Mouse (Mus musculus) gastrocnemius, postnatal 4 days (tissue): ENCODE measurements around the gene Ddx24. TPM values are rescaled to one million over a fixed set of nuclear protein-coding genes. Genes with fewer than 3 reads are reported as not detected.

ENCODE experiments used
- DNase-seq, 2 experiments: peaks; one replicate each; pipeline ENCODE4 v3.0.0; 2021 to 2022; ENCODE audit warnings: low spot score in 2 of 2, mixed read lengths in 2 of 2
- total RNA-seq, 2 experiments: library from RNA; stranded (reverse); gene quantifications; 2 replicates each; pipeline ENCODE4 v1.2.3; 2021

Ddx24 gene
- total RNA-seq, 2 experiments from 2014 or later, result 59.2 to 59.3 TPM

- no peak for DNase-seq
Measured at GRCm38 (mm10) chr12:103391098-103391497, 34.5 kb downstream of the Ddx24 start.

DNA sequence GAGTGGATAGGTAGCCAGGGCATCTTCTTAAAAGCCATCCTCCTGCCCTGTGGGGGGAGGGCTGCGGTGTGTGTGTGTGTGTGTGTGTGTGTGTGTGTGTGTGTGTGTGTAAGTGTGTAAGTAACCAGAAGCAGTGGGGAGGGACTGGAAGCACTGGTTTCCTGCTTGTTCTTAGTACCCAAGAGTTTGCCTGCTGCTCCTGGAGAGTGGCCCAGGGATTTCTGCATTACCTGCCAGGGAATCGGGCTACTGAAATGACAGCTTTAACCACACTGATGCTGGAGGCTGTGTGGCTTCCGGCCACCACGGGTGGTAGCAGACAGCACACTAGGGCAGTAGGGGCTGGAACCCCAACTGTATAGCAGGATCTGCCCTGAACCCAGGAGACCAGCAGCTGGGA lies 35.6 kb downstream of the Ddx24 start:
- DNase-seq, result no peak

GRCm38 (mm10) chr12:103389348-103389727 lies 36.3 kb downstream of the Ddx24 start:
- DNase-seq, result no peak

- peak; percentile 89 to 95 for DNase-seq
Measured at GRCm38 (mm10) chr12:103388505-103389347, 36.9 kb downstream of the Ddx24 start, which contains the start of gene Otub2. TSS of gene Otub2 (plus strand) at chr12:103388682.

GRCm38 (mm10) chr12:103380226-103380625 lies 45.4 kb downstream of the Ddx24 start:
- DNase-seq, result no peak

- no peak for DNase-seq
Measured at GRCm38 (mm10) chr12:103376774-103377173, 48.9 kb downstream of the Ddx24 start.

GRCm38 (mm10) chr12:103376124-103376523 lies 49.5 kb downstream of the Ddx24 start:
- DNase-seq, result no peak

GRCm38 (mm10) chr12:103373530-103374236 lies 51.9 kb downstream of the Ddx24 start:
- DNase-seq, result no peak

DNA sequence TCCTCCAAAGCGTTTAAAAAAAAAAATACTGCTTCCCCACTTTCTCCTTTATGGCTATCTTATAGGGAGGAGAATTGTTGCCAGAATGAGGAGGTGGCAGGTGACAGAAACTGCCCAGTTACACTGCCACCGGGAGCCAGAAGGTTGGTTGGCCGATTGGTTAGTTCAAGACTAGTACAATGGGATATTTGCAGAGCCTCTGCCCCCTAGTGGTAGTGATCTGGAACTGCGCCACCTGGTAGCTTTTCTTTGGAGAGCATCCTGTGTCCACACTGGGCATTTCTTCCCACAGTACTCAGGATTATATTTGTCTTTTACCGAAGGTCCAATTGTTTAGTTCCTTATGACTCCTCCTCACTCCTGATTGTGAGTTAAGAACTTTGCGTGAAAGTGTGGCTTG lies 53.9 kb downstream of the Ddx24 start:
- DNase-seq, result peak in 1 of 2 experiments; percentile 52

DNA sequence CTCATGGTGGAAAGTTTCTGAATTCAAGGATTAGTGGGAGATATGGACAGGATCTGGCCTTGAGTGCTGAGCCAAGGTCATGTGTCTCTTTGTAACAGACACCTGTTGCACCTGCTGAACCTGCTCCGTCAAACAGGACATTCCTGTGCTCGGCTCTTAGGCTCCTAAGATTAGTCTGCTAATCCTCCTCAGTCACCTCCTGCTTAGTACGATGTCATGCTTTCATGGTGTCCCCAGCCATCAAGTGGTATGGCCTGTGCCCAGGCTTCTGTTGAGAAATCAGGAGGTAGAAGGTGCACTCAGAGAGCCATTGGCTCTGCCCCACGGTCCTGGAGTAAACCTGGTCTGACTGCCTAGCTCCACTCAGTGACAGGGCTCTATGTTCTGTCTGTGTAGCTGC lies 54.8 kb downstream of the Ddx24 start:
- no peak for DNase-seq

DNA sequence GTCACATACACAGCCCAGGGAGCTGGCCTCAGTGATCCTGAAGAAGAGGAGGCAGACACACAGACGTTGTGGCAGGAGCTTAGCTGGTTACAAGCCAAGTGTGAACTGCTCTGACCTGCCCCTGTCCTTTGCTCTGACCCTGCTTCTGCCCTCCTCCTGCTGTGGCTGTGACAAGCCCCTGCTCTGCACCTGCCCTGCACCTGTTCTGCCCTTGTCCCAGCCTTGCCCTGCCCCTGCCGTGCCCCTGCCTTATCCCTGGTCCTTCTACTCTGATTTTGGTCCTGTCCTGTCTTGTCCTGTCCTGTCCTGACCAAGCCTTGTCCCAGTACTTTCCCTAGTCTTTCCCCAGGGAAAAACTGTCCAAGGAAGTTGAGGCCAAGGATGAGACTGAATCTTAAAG lies 56.9 kb downstream of the Ddx24 start:
- no peak for DNase-seq

DNA sequence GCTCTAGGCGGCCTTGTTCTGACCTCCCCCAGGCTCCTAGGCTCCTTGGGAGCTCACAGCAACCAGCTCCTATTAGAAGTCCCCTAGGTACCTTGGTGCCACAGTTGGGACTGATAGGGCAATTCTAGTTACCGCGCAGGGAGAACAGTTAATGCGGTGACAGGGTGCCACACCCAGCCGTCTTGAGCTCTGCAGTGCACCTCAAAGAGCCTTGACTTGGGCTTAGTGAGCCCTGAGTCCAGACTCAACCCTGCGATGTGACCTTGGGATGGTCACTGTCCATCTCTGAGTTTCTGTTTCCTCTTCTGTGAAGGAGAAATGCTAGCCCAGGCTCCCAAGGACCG lies 57.3 kb downstream of the Ddx24 start:
- DNase-seq, result no peak

GRCm38 (mm10) chr12:103367620-103368325 lies 57.9 kb downstream of the Ddx24 start:
- DNase-seq, result peak; percentile 64 to 78

DNA sequence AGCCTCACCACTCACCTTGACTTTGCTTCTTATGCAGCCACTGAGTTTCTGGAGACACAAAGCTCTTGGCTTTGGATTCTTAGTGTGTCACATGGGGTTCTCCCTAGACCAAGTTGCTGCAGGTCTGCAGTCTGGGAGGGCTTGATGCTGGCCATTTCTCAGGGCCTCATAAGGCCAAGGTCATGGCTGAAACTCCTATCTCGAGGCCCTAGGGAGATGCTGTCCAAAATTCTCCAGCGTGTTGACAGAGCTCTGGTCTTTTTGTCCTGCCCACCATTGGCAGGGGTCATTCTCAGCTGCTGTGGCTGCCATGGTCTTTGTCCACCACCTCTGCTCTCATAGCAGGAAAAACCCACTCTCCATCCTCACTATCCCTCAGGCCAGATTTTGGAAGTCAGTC lies 58.5 kb downstream of the Ddx24 start:
- no peak for DNase-seq

DNA sequence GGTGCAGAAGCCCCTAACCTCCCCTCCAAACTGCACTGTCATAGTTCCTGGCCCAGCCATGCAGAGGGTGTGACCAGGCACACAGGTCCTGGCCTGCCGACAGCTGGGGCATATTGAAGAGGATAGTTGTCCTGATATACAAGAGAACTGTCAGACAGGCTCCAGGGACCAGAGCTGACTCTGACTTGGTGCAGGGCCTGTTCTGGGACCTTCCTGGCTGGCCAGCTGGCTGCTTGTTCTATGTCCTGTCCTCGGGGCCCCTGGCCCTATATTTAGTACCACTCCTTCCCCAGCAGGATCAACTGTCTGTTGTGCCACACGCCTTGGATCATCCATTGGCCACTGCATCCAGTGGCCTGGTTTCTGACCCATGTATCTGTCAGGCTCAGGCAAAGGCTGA lies 63.3 kb downstream of the Ddx24 start:
- DNase-seq, result no peak

DNA sequence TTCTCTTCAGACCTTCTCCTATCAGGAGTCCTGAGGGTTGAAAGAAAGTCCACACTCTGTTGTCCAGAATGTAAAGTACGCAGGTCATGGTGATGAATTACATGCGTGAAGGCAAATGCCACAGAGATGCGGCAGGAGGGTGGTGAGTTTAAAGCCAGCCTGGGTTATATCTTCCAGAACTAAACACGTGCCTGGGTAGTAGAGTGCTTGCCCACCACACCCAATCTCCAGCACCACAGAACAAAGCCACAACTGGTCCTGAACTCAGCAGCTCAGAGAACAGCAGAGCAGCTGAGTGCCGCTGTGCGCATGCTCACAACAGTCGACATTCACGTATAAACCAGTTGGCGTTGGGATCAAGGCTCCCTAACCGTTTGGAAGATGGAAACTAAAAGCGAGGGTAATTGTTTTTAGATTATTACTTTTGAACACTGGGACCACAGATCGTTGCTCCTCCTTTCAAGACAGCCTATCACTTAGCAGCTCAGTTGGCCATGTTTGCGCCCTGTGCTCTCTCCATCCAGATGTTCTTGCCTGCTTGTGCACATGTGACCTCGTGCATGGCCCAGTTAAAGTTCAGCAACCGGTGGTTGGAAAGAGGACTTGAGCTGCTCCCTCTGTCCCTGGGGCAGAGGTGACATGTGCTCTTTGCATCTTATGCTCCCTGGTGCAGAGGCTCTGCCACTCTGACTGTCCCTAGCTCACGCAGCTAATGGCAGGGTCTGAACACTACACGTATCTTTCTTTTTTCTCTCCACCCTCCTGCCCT lies 63.9 kb downstream of the Ddx24 start:
- DNase-seq, result no peak

- no peak for DNase-seq
Measured at GRCm38 (mm10) chr12:103360812-103361211, 64.8 kb downstream of the Ddx24 start.

DNA sequence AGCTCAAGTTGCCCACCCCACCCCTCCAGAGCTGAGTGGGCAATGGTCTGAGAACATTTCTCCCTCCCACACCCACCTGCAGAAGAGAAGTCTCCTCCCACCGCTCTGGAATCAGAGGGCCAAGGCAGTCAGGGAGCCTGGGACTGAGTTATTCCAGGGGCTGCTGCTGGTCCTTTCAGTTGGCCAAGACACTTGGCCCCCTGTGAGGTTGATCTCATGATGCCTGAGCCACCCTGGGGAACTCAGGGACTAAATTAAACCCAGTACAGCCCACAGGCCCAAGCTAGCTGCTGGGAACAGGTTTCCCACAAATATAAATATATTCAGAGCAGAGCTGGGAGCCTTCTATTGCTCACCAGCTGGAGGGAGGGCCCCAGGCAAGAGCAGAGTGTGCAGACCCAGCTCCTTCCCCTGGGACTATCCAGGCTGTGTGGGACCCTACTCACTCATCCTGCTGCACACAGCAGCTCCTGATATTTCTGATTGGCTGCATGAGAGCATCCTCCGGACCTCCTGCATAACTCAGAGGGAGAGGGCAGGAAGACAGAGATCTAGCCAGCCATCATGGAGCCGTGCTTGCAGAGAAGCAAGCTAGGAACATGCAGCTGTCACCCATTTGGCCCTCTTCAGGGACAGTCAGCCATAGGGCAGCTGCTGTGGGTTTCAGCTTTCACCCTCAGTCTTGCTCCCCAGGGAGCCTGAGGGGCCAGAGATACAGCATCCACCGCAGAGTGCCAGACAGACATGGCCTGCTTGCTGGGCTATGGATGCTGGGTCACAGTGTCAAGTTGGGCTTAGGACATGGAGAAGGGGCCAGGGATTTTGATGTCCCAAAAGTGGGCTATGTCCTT lies 66.5 kb downstream of the Ddx24 start:
- peak in 1 of 2 experiments; percentile 62 for DNase-seq

GRCm38 (mm10) chr12:103358216-103358615 lies 67.4 kb downstream of the Ddx24 start:
- DNase-seq, result no peak
